12 mouse cellular contexts compared by ENCODE assay signal in the genomic region with DNA sequence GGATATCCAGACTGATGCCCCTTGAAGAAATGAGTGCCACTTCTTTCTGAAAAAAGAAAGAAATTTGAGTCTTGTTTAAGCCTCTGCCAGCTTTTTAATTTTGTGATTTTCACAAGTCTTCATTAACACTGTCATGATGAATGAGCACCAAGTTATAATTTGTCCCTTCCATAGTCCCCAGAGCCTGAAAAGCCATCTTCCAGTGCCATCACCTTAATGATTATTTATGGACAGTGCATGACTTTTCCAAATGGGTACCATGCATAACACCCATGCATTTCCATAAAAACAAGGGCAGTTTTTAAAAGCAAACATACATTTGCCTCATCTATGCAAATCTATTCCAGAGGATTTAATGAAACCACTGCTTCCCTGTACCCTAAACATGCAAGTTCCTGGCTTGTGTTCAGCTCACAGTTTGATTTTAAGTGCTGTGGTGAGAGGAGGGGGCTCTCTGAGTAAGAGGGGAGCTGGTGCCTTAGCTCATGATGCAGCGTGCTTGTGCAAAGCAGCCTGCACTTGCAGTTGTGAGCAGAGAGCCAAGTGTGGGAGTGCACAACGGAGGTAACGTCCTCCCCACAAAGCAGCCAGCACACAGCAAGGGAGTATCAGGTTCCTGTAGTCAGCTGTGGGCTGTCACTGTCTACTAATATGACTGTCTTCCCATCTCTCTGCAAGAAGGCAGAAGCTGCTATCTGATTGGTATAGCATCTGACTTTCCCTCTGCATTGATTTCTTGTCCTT.
A peak's percentile ranks its signal among the peaks of the same experiment; 100 is the strongest.
DNase-seq lines count a peak whose midpoint lies in the region; ATAC-seq and TF ChIP-seq lines count a peak whose summit lies in the region.
"Had no signal": no experiment of that assay in that cellular context is flagged by ENCODE, and none has a peak within 500 bp of the region (broad histone marks: within the 10 kb centered on the region; RNA-seq: fewer than 3 reads in every experiment).

No protein-coding gene starts in this region.

- peak overlapping the region; percentile 35 for H3K9ac ChIP-seq in forebrain, embryonic 13.5 days
- 0 out of 2 replicates have a peak overlapping the region, but pooled peaks have one; percentile 3 for H3K9ac ChIP-seq in hindbrain, embryonic 14.5 days
- peak overlapping the region; percentile 54 for H3K9ac ChIP-seq in neural tube, embryonic 13.5 days
- H3K9ac ChIP-seq: intestine, embryonic 15.5 days; limb, embryonic 12.5 days had no signal

- no peak overlapping the region for H3K4me3 ChIP-seq in forebrain, embryonic 13.5 days
- H3K4me3 ChIP-seq in forebrain, embryonic 10.5 days = no peak overlapping the region
- peak overlapping the region; percentile 11; the same call in 1 of the 2 replicates for H3K4me3 ChIP-seq in cortical plate, adult 2 months (ENCODE audit: insufficient read depth, low read length)
- H3K4me3 ChIP-seq in hindbrain, embryonic 14.5 days (replicated peaks; ENCODE audit: low read length) = peak overlapping the region; percentile 0; the same call in 1 of the 2 replicates
- peak overlapping the region; percentile 15; the same call in 1 of the 2 replicates for H3K4me3 ChIP-seq in neural tube, embryonic 13.5 days
- H3K4me3 ChIP-seq: heart, embryonic 10.5 days; intestine, embryonic 15.5 days; limb, embryonic 12.5 days had no signal

- peak; percentile 67 for ATAC-seq in forebrain, embryonic 13.5 days
- peak; percentile 78 for ATAC-seq in hindbrain, embryonic 14.5 days (ENCODE audit: low FRiP score)
- peak; percentile 82 for ATAC-seq in neural tube, embryonic 13.5 days (ENCODE audit: low read depth)
- ATAC-seq in erythroid progenitor cell, adult 5-6 weeks (replicated peaks; ENCODE audit: low FRiP score, poor library complexity, severe bottlenecking) = no peak
- ATAC-seq: intestine, embryonic 15.5 days had no signal

- H3K27me3 ChIP-seq in forebrain, embryonic 13.5 days = no peaks in the 10 kb centered on the region
- no peaks in the 10 kb centered on the region for H3K27me3 ChIP-seq in forebrain, embryonic 10.5 days (ENCODE audit: poor library complexity, severe bottlenecking)
- no peaks in the 10 kb centered on the region for H3K27me3 ChIP-seq in hindbrain, embryonic 14.5 days (ENCODE audit: control insufficient read depth, insufficient read depth, low read length)
- no peaks in the 10 kb centered on the region for H3K27me3 ChIP-seq in neural tube, embryonic 13.5 days
- H3K27me3 ChIP-seq: intestine, embryonic 15.5 days; limb, embryonic 12.5 days had no signal

- 0 out of 2 replicates have a peak overlapping the region, but pooled peaks have one; percentile 24 for H3K4me2 ChIP-seq in forebrain, embryonic 13.5 days
- H3K4me2 ChIP-seq in hindbrain, embryonic 14.5 days (replicated peaks) = peak overlapping the region; percentile 31
- peak overlapping the region; percentile 36 for H3K4me2 ChIP-seq in neural tube, embryonic 13.5 days
- H3K4me2 ChIP-seq: intestine, embryonic 15.5 days; limb, embryonic 12.5 days had no signal

- TF ChIP-seq CTCF in cortical plate, adult 2 months (IDR thresholded peaks at IDR 0.05; ENCODE audit: extremely low read depth, insufficient read depth, low read length) = no peak

- H3K4me1 ChIP-seq in forebrain, embryonic 13.5 days = peaks cover 30% of the 10 kb centered on the region
- peaks cover 15% of the 10 kb centered on the region for H3K4me1 ChIP-seq in forebrain, embryonic 10.5 days
- H3K4me1 ChIP-seq in cortical plate, adult 2 months (ENCODE audit: control insufficient read depth, insufficient read depth, low read length) = peaks cover 2% of the 10 kb centered on the region; the same call in 1 of the 2 replicates
- H3K4me1 ChIP-seq in hindbrain, embryonic 14.5 days (replicated peaks; ENCODE audit: control insufficient read depth, insufficient read depth, low read length) = peaks cover 8% of the 10 kb centered on the region; the same call in 1 of the 2 replicates
- peaks cover 19% of the 10 kb centered on the region for H3K4me1 ChIP-seq in neural tube, embryonic 13.5 days (replicated peaks)
- H3K4me1 ChIP-seq: heart, embryonic 10.5 days; intestine, embryonic 15.5 days had no signal

- H3K27ac ChIP-seq in forebrain, embryonic 13.5 days = peak overlapping the region; percentile 27; the same call in 1 of the 2 replicates
- no peak overlapping the region for H3K27ac ChIP-seq in forebrain, embryonic 10.5 days
- H3K27ac ChIP-seq in cortical plate, adult 2 months (ENCODE audit: insufficient read depth, low read length) = no peak overlapping the region
- peak overlapping the region; percentile 29 for H3K27ac ChIP-seq in hindbrain, embryonic 14.5 days
- peak overlapping the region; percentile 59 for H3K27ac ChIP-seq in neural tube, embryonic 13.5 days (replicated peaks)
- H3K27ac ChIP-seq: heart, embryonic 10.5 days; intestine, embryonic 15.5 days; limb, embryonic 12.5 days had no signal

- no peak for DNase-seq in forebrain, embryonic 10.5 days (ENCODE audit: extremely low spot score, low spot score)
- DNase-seq in hindbrain, embryonic 14.5 days (ENCODE audit: low spot score) = no peak
- DNase-seq in spleen, postnatal 10 days (ENCODE audit: low spot score in 2 of 2) = no peak
- DNase-seq in adrenal gland, postnatal 10 days = no peak
- DNase-seq: thymus, adult 18-20 months had no signal

- no peaks in the 10 kb centered on the region for H3K36me3 ChIP-seq in forebrain, embryonic 13.5 days (ENCODE audit: poor library complexity, severe bottlenecking)
- H3K36me3 ChIP-seq in forebrain, embryonic 10.5 days (replicated peaks) = no peaks in the 10 kb centered on the region
- no peaks in the 10 kb centered on the region for H3K36me3 ChIP-seq in hindbrain, embryonic 14.5 days (replicated peaks; ENCODE audit: control insufficient read depth, insufficient read depth)
- no peaks in the 10 kb centered on the region for H3K36me3 ChIP-seq in neural tube, embryonic 13.5 days
- H3K36me3 ChIP-seq: heart, embryonic 10.5 days; intestine, embryonic 15.5 days; limb, embryonic 12.5 days had no signal

- 46% methylated on average over 3 of the region's 3 CpGs for WGBS in forebrain, embryonic 13.5 days
- 53% methylated on average over 3 of the region's 3 CpGs for WGBS in forebrain, embryonic 10.5 days
- 28% methylated on average over 3 of the region's 3 CpGs for WGBS in hindbrain, embryonic 14.5 days
- 28% methylated on average over 3 of the region's 3 CpGs for WGBS in neural tube, embryonic 13.5 days

- no peak for TF ChIP-seq POLR2A in cortical plate, adult 2 months (IDR thresholded peaks at IDR 0.05; ENCODE audit: extremely low read depth, insufficient read depth, low read length)

- no peaks in the 10 kb centered on the region for H3K9me3 ChIP-seq in forebrain, embryonic 13.5 days (replicated peaks)
- no peaks in the 10 kb centered on the region for H3K9me3 ChIP-seq in forebrain, embryonic 10.5 days
- H3K9me3 ChIP-seq in hindbrain, embryonic 14.5 days (ENCODE audit: control insufficient read depth, low read length) = no peaks in the 10 kb centered on the region
- H3K9me3 ChIP-seq in neural tube, embryonic 13.5 days = no peaks in the 10 kb centered on the region
- H3K9me3 ChIP-seq: heart, embryonic 10.5 days; intestine, embryonic 15.5 days; limb, embryonic 12.5 days had no signal

Comparison
In these comparisons a context has a peak if more than half of its experiments do, and no peak if none do; other contexts are left out.
1. H3K27ac ChIP-seq: peak in forebrain, embryonic 13.5 days (single experiment), hindbrain, embryonic 14.5 days (single experiment) and neural tube, embryonic 13.5 days (single experiment); none in forebrain, embryonic 10.5 days (single experiment) and cortical plate, adult 2 months (single experiment).
2. H3K4me3 ChIP-seq: peak in cortical plate, adult 2 months (single experiment), hindbrain, embryonic 14.5 days (single experiment) and neural tube, embryonic 13.5 days (single experiment); none in forebrain, embryonic 13.5 days (single experiment) and forebrain, embryonic 10.5 days (single experiment).
3. H3K9ac ChIP-seq: peak in every context shown above with its lines; median percentile 54 in neural tube, embryonic 13.5 days; 35 in forebrain, embryonic 13.5 days; 3 in hindbrain, embryonic 14.5 days.
4. Peak in every context shown above with its lines, with median percentiles within 50 percentile points of each other: H3K4me2 ChIP-seq.